Mouse (Mus musculus): ENCODE results near the gene Zfp872.
"Not testable (repeated sequence)": the region's sequence is repeated elsewhere in the genome, so short reads cannot be mapped to it uniquely, and the experiment has no call there.

Zfp872 gene

GRCm38 (mm10) chr9:22188025-22188611, at the start of gene Zfp872:
Zfp872 (plus strand) TSS chr9:22188090.
- DNase-seq (ENCODE audit: extremely low spot score, low spot score), result peak; percentile 55

DNA sequence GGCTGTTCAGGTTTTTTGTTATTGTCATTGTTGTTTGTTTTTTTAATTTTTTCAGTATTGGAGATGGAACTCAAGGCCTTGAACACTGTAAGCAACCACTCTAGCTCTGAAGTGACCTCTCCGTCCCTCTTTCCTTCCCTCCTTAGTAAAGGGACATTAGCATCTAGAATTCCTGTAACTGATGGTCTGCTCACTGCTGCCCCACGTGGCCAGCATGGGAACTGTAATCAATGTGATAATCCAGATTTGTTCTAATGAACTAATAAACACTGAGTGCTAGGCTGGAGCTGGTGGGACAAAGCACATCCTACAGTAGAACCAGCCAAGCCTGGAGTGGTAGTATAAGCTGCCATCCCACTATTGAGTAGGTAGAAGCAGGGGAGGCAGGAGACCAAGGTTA, 49.4 kb upstream of the Zfp872 start:
- DNase-seq (ENCODE audit: extremely low spot score, low spot score), result peak; percentile 51

- no peak for DNase-seq (ENCODE audit: extremely low spot score, low spot score)
Observed at GRCm38 (mm10) chr9:22139746-22140145, 48.1 kb upstream of the Zfp872 start.

DNA sequence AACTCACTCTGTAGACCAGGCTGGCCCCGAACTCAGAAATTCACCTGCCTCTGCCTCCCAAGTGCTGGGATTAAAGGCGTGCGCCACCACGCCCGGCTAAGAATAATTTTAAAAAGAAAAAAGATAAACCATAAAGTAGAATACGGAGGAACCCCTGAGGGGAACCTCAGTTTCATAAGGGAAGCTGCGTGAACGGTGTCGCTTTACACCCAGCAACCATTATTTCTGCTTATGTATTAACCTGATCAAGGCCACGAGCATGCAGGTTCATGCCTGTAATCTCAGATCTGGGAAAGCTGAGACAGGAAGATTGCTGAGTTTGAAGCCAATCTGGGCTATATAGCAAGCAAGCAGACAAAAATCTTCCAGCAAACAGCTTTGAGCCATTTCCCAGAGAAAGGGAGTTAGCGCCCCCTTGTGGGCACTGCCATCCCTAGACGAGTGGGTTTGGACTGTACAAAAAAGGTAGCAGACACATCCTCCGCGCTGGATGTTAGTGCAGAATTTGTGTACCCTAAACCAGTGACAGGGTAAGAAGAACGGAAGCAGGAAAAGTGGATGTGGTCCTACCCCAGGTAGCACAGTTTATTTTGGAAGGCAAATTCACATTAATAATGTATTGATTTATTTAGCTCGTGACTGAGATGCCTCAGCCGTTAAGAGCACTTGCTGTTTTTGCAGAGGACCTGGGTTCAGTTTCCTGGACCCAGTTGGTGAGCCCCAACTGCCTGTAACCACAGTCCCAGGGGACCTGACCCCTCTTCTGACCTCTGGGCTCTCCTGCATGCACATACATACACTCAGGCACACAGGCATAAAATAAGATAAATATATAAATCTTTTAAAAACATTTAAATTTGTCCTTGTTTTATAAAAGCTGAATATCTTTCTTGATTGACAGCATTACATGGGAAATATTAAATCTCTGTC, 44.5 kb upstream of the Zfp872 start:
- DNase-seq (ENCODE audit: extremely low spot score, low spot score), result peak; percentile 88

GRCm38 (mm10) chr9:22144304-22144965, 43.5 kb upstream of the Zfp872 start:
- DNase-seq (ENCODE audit: extremely low spot score, low spot score), result no peak

GRCm38 (mm10) chr9:22149426-22150248, 38.3 kb upstream of the Zfp872 start:
- no peak for DNase-seq (ENCODE audit: extremely low spot score, low spot score)

DNA sequence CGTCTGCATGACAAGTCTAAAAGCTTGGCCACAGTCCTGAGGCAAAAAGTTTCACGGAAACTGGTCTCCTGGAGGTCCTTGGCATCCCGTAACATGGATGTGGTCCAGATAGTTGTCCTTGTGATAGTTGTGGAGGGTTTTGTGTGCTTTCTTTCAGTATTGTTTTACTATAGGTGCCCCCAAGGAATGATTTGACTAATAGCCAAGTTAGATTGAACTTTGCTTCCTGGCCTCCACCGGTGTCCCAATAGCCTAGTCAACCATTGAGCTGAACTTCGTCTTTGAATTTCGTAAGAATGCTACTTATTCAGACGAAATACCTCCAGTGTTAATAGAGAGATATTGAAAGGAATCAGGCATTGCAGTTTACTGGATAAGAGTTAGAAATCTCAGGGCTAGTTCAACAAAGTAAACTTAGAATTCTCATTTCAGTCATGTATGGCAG, 37.6 kb upstream of the Zfp872 start:
- DNase-seq (ENCODE audit: extremely low spot score, low spot score), result not testable (repeated sequence)

GRCm38 (mm10) chr9:22150946-22151345, 36.9 kb upstream of the Zfp872 start:
- DNase-seq (ENCODE audit: extremely low spot score, low spot score), result no peak

DNA sequence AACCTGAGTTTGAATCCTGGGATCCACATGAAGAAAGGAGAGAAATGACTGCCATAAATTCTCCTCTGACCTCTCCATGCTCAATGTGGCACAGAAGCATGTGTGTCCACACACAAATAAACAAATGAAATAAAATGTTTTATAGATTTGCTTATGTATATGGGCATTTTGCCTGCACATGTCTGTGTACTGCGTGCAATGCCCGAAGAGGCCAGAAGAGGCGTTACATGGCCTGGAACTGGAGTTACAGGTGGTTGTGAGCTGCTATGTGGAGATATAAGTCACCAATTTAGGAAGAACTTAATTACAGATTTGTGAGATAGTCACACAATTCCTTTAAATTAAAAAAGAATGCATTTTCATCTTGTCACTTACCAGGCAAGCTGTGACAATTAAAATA, 34.1 kb upstream of the Zfp872 start:
- no peak for DNase-seq (ENCODE audit: extremely low spot score, low spot score)

DNA sequence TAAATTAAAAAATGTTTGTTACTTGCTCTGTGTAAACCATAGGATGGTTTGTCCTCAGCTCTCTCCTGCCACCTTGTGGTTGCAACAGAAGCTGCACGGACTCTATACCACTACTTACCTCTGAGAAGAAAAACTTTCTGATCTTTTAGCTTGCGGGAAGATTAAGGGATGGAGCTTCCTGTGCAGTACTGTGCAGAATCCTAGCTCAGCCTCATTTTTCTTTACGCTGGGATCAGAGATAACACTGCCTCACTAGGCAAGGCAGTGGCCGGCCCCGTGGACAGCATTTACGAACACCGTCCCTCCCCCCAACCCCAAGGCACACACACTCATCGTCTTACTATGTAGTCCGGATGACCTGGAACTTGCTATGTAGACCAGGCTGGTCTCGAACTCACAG, 32.3 kb upstream of the Zfp872 start:
- peak; percentile 68 for DNase-seq (ENCODE audit: extremely low spot score, low spot score)

GRCm38 (mm10) chr9:22156497-22157245, 31.2 kb upstream of the Zfp872 start, which contains the start of gene Pigyl:
Pigyl (plus strand) TSS chr9:22156846.
- peak; percentile 99 for DNase-seq (ENCODE audit: extremely low spot score, low spot score)

GRCm38 (mm10) chr9:22157516-22158265, 30.2 kb upstream of the Zfp872 start:
- DNase-seq (ENCODE audit: extremely low spot score, low spot score), result no peak

GRCm38 (mm10) chr9:22161299-22161698, 26.6 kb upstream of the Zfp872 start:
- no peak for DNase-seq (ENCODE audit: extremely low spot score, low spot score)

GRCm38 (mm10) chr9:22162305-22162704, 25.6 kb upstream of the Zfp872 start:
- no peak for DNase-seq (ENCODE audit: extremely low spot score, low spot score)

- DNase-seq (ENCODE audit: extremely low spot score, low spot score), result no peak
Observed at GRCm38 (mm10) chr9:22162912-22163311, 25.0 kb upstream of the Zfp872 start.

DNA sequence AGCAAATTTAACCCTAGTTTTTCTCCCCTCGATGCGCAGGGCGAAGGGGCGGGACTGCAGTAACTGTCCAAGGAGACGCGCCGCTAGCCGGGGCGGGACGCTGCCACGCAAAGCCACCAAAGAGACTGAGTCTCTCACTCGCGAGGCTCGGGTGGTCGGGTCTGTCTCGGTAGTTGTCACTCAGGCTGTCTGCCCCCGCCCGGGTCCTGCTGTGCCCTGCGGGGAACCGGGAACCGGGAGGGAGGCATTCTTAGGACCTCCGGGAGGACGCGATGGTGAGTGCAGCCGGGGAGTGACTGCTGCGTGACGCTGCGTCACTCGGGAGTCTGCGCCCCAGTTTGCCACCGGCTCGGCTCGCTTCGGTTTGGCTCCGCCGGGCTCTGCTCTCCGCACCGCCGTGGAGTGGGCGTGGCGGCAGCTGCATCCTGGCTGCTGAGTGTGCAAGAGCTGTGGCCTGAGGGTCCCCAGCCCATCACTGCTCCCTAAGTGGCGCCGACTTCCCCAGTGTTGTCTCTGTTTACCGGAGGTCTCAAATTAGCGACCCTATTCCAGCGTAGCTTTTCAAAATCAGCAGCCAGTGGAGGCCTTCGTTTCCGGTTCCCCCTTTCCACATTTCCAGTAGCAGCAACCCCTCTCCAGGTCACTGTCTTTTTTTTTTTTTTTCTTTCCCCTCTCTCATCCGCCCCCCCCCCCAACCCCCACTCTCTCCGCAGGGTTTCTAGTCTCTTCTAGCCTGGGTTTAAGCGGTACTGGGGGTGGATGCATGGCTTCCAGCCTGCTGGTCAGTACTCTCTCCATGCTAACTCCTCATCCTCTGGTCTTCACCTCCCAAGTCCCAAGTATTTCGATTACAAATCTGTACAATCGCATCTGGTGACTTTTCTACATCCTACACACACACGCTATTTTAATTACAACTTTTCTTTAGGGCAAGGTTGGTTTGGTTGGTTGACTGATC, 22.9 kb upstream of the Zfp872 start:
- peak; percentile 63 for DNase-seq (ENCODE audit: extremely low spot score, low spot score)

- no peak for DNase-seq (ENCODE audit: extremely low spot score, low spot score)
Observed at GRCm38 (mm10) chr9:22165964-22166363, 21.9 kb upstream of the Zfp872 start.

DNA sequence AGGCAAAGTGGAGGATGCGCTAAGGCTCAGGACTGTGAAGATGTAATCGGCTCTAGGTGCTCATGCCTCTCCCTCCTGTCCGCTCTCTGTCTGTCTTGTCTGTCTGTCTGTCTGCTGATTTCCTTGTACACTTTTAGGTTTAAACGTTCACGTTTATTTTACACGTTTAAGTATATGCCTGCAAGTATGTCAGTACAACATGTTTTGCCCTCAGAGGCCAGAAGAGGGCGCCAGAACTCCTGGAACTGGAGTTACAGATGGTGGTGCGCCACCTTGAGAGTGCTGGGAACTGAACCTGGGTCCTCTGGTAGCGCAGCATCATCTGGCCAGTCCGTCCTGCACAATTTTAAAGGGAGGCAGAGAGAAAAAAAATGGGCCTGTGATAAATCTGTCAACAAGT, 21.2 kb upstream of the Zfp872 start:
- DNase-seq (ENCODE audit: extremely low spot score, low spot score), result no peak

DNA sequence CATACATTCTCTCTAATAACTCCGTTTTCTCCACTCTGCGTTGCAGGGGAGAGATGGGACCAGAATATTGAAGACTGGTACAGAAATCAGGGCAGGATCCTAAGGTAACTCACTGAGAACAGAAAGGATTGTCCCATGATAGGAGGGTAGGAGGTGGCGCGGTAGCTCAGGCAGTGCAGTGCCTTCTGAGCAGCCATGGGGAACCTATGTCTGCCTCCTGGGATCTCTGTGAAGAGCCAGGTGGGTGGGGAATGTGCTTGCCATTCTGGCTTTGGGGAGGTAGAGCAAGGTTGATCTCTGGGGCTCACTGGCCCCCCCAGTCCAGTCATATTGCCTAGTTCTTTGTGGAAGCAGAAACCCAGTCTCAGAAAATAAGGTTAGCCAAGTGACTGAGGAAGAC, 20.1 kb upstream of the Zfp872 start:
- DNase-seq (ENCODE audit: extremely low spot score, low spot score), result no peak
